Mouse (Mus musculus) bone marrow, adult 2 months (tissue): Measurements from ENCODE around the gene Lrrc8a.

Experiments
- CTCF ChIP-seq: fragments of 200-500 bp; IDR thresholded peaks from 2 replicates; pipeline ENCODE4 v1.5.1; 2011; ENCODE audit warnings: low read length, control low read depth; ENCODE audit not compliant: control insufficient read depth, insufficient read depth
- POLR2A ChIP-seq: fragments of 200-500 bp; IDR thresholded peaks from 2 replicates; pipeline ENCODE4 v1.6.1; 2011; ENCODE audit warnings: low read depth, mild to moderate bottlenecking, control low read depth, low read length, borderline replicate concordance; ENCODE audit not compliant: control insufficient read depth

- TF ChIP-seq CTCF (no peak), POLR2A (no peak)
These were observed 29.6 kb upstream of the Lrrc8a start for GRCm38 (mm10) chr2:30207886-30208285.
